Mouse (Mus musculus): ENCODE results near the gene Mmp1b. TPM values are rescaled to one million over a fixed set of nuclear protein-coding genes. Genes with fewer than 3 reads are reported as not detected.
"Not testable (repeated sequence)": the region's sequence is repeated elsewhere in the genome, so short reads cannot be mapped to it uniquely, and the experiment has no call there.

Mmp1b gene
- polyA plus RNA-seq (2015; fragmentation: Nextera tagmentation; extraction: Ambion mirVana), result not detected in 2 replicates

GRCm38 (mm10) chr9:7387947-7388346 is at the start of gene Mmp1b:
Mmp1b (minus strand) TSS chr9:7388047.
- H3K9me3 ChIP-seq, result peaks cover 7% of the 10 kb centered on the region; the same call in 1 of the 2 replicates
- no peaks in the 10 kb centered on the region for H3K27me3 ChIP-seq (replicated peaks)
- H3K4me1 ChIP-seq, result no peaks in the 10 kb centered on the region
- H3K4me3 ChIP-seq, result no peak within 1 kb of the TSS
- no peak for ATAC-seq (ENCODE audit: extremely low read depth, insufficient number of reproducible peaks, low FRiP score, low TSS enrichment)
- H3K4me2 ChIP-seq, result no peak within 1 kb of the TSS
- H3K36me3 ChIP-seq, result no peaks in the 10 kb centered on the region
- H3K9ac ChIP-seq, result no peak within 1 kb of the TSS
- no peak within 1 kb of the TSS for H3K27ac ChIP-seq (replicated peaks)

- ATAC-seq (ENCODE audit: extremely low read depth, insufficient number of reproducible peaks, low FRiP score, low TSS enrichment); H3K27ac ChIP-seq (replicated peaks); H3K27me3 ChIP-seq (replicated peaks); H3K4me3 ChIP-seq; H3K36me3 ChIP-seq; H3K4me2 ChIP-seq; H3K9ac ChIP-seq; H3K9me3 ChIP-seq; H3K4me1 ChIP-seq: not testable (repeated sequence)
- WGBS, result 77% methylated on average over 8 of the region's 8 CpGs
Observed at GRCm38 (mm10) chr9:7396556-7396955, 8.7 kb upstream of the Mmp1b start.

- H3K36me3 ChIP-seq, result no peaks in the 10 kb centered on the region
- H3K4me1 ChIP-seq, result no peaks in the 10 kb centered on the region
- H3K27me3 ChIP-seq (replicated peaks), result no peaks in the 10 kb centered on the region
- H3K4me3 ChIP-seq, result no peak overlapping the region
- H3K4me2 ChIP-seq, result no peak overlapping the region
- H3K9me3 ChIP-seq, result no peaks in the 10 kb centered on the region
- no peak overlapping the region for H3K27ac ChIP-seq (replicated peaks)
- no peak for ATAC-seq (ENCODE audit: extremely low read depth, insufficient number of reproducible peaks, low FRiP score, low TSS enrichment)
- WGBS, result 69% methylated on average over 3 of the region's 3 CpGs
- no peak overlapping the region for H3K9ac ChIP-seq
Observed at GRCm38 (mm10) chr9:7354535-7354934, 33.3 kb downstream of the Mmp1b start.

- H3K9me3 ChIP-seq, result no peaks in the 10 kb centered on the region
- no peak overlapping the region for H3K27ac ChIP-seq (replicated peaks)
- H3K27me3 ChIP-seq (replicated peaks), result peaks cover 1% of the 10 kb centered on the region; the same call in 1 of the 2 replicates
- no peak overlapping the region for H3K4me3 ChIP-seq
- ATAC-seq (ENCODE audit: extremely low read depth, insufficient number of reproducible peaks, low FRiP score, low TSS enrichment), result no peak
- H3K36me3 ChIP-seq, result no peaks in the 10 kb centered on the region
- WGBS, result 77% methylated on average over 2 of the region's 2 CpGs
- no peaks in the 10 kb centered on the region for H3K4me1 ChIP-seq
- H3K4me2 ChIP-seq, result no peak overlapping the region
- no peak overlapping the region for H3K9ac ChIP-seq
Observed at GRCm38 (mm10) chr9:7345513-7345912, 42.3 kb downstream of the Mmp1b start.

- no peak for ATAC-seq (ENCODE audit: extremely low read depth, insufficient number of reproducible peaks, low FRiP score, low TSS enrichment)
- H3K9ac ChIP-seq, result no peak within 1 kb of the TSS
- no peak within 1 kb of the TSS for H3K27ac ChIP-seq (replicated peaks)
- no peaks in the 10 kb centered on the region for H3K4me1 ChIP-seq
- no peaks in the 10 kb centered on the region for H3K9me3 ChIP-seq
- no peak within 1 kb of the TSS for H3K4me3 ChIP-seq
- no peak within 1 kb of the TSS for H3K4me2 ChIP-seq
- no peaks in the 10 kb centered on the region for H3K36me3 ChIP-seq
- H3K27me3 ChIP-seq (replicated peaks), result peaks cover 4% of the 10 kb centered on the region; the same call in 1 of the 2 replicates
Observed at GRCm38 (mm10) chr9:7344107-7344506, 43.7 kb downstream of the Mmp1b start, which contains the start of gene Mmp12. Mmp12 (plus strand) TSS chr9:7344381.

GRCm38 (mm10) chr9:7336740-7337483 is 50.9 kb downstream of the Mmp1b start:
- Histone ChIP-seq H3K4me3 (no peak overlapping the region), H3K36me3 (no peaks in the 10 kb centered on the region), H3K27me3 (replicated peaks) (peaks cover 4% of the 10 kb centered on the region; the same call in 1 of the 2 replicates), H3K4me2 (no peak overlapping the region), H3K9ac (no peak overlapping the region), H3K9me3 (no peaks in the 10 kb centered on the region), H3K27ac (replicated peaks) (no peak overlapping the region), H3K4me1 (no peaks in the 10 kb centered on the region)
- ATAC-seq (ENCODE audit: extremely low read depth, insufficient number of reproducible peaks, low FRiP score, low TSS enrichment), result no peak

GRCm38 (mm10) chr9:7335766-7336680 is 51.8 kb downstream of the Mmp1b start:
- Histone ChIP-seq H3K4me1 (no peaks in the 10 kb centered on the region), H3K27ac (replicated peaks) (no peak overlapping the region), H3K9ac (no peak overlapping the region), H3K36me3 (no peaks in the 10 kb centered on the region), H3K9me3 (no peaks in the 10 kb centered on the region), H3K4me3 (no peak overlapping the region), H3K27me3 (replicated peaks) (peaks cover 4% of the 10 kb centered on the region; the same call in 1 of the 2 replicates), H3K4me2 (no peak overlapping the region)
- no peak for ATAC-seq (ENCODE audit: extremely low read depth, insufficient number of reproducible peaks, low FRiP score, low TSS enrichment)
- 84% methylated on average over 5 of the region's 6 CpGs for WGBS

GRCm38 (mm10) chr9:7331847-7332246 is 56.0 kb downstream of the Mmp1b start:
- H3K9ac ChIP-seq, result no peak overlapping the region
- no peaks in the 10 kb centered on the region for H3K27me3 ChIP-seq (replicated peaks)
- ATAC-seq (ENCODE audit: extremely low read depth, insufficient number of reproducible peaks, low FRiP score, low TSS enrichment), result no peak

More at GRCm38 (mm10) chr9:7331847-7332246, 56.0 kb downstream of the Mmp1b start:
- no peak overlapping the region for H3K27ac ChIP-seq (replicated peaks)
- no peak overlapping the region for H3K4me3 ChIP-seq
- no peaks in the 10 kb centered on the region for H3K9me3 ChIP-seq
- H3K4me1 ChIP-seq, result no peaks in the 10 kb centered on the region
- H3K4me2 ChIP-seq, result no peak overlapping the region
- H3K36me3 ChIP-seq, result no peaks in the 10 kb centered on the region

Other genes starting within 250 kb of the Mmp1b start
- gene Dync2h1, start 203.6 kb downstream of the Mmp1b start, polyA plus RNA-seq (2015; fragmentation: Nextera tagmentation; extraction: Ambion mirVana), result 4.8 and 5.7 TPM in 2 replicates
- 79.8 and 80.4 TPM in 2 replicates for gene Dcun1d5, start 203.5 kb downstream of the Mmp1b start, polyA plus RNA-seq (2015; fragmentation: Nextera tagmentation; extraction: Ambion mirVana)
- 0.23 TPM in 2 replicates for gene Mmp13, start 115.5 kb downstream of the Mmp1b start, polyA plus RNA-seq (2015; fragmentation: Nextera tagmentation; extraction: Ambion mirVana)
- gene Mmp12, start 43.7 kb downstream of the Mmp1b start, polyA plus RNA-seq (2015; fragmentation: Nextera tagmentation; extraction: Ambion mirVana), result 0.09 and 0.27 TPM in 2 replicates
- gene Mmp3, start 57.8 kb upstream of the Mmp1b start, polyA plus RNA-seq (2015; fragmentation: Nextera tagmentation; extraction: Ambion mirVana), result not detected in 2 replicates
- gene Mmp10, start 114.3 kb upstream of the Mmp1b start, polyA plus RNA-seq (2015; fragmentation: Nextera tagmentation; extraction: Ambion mirVana), result not detected in 2 replicates
- gene Mmp8, start 170.4 kb upstream of the Mmp1b start, polyA plus RNA-seq (2015; fragmentation: Nextera tagmentation; extraction: Ambion mirVana), result 0.08 and 0.13 TPM in 2 replicates
- gene Mmp27, start 183.3 kb upstream of the Mmp1b start, polyA plus RNA-seq (2015; fragmentation: Nextera tagmentation; extraction: Ambion mirVana), result not detected in 2 replicates
- gene Mmp20, start 240.2 kb upstream of the Mmp1b start, polyA plus RNA-seq (2015; fragmentation: Nextera tagmentation; extraction: Ambion mirVana), result not detected in 2 replicates

All from heart, embryonic 13.5 days (tissue).